Mouse (Mus musculus) ES-Bruce4 (cell line): ENCODE measurements around the gene Nexn.
"Not testable (repeated sequence)": the region's sequence is repeated elsewhere in the genome, so short reads cannot be mapped to it uniquely, and the experiment has no call there.

Experiments
- CTCF ChIP-seq: IDR thresholded peaks from one replicate; pipeline ENCODE4 v1.8.1; 2011; ENCODE audit warnings: low read depth, low read length
- EP300 ChIP-seq: IDR thresholded peaks from 2 replicates; pipeline ENCODE4 v1.6.1; 2011; ENCODE audit warnings: low read depth, low read length; ENCODE audit not compliant: insufficient read depth
- POLR2A ChIP-seq: IDR thresholded peaks from one replicate; pipeline ENCODE4 v1.8.1; 2011; ENCODE audit warnings: low read length; ENCODE audit not compliant: insufficient read depth

GRCm38 (mm10) chr3:152314666-152315065, 48.5 kb upstream of the Nexn start:
- TF ChIP-seq CTCF, POLR2A, EP300: not testable (repeated sequence)
